Mouse (Mus musculus): ENCODE measurements around the gene Tbx10. TPM values are rescaled to one million over a fixed set of nuclear protein-coding genes. Genes with fewer than 3 reads are reported as not detected.

Gene Tbx10
- not detected in 2 replicates for polyA plus RNA-seq (2015; fragmentation: Nextera tagmentation; extraction: Ambion mirVana)

DNA sequence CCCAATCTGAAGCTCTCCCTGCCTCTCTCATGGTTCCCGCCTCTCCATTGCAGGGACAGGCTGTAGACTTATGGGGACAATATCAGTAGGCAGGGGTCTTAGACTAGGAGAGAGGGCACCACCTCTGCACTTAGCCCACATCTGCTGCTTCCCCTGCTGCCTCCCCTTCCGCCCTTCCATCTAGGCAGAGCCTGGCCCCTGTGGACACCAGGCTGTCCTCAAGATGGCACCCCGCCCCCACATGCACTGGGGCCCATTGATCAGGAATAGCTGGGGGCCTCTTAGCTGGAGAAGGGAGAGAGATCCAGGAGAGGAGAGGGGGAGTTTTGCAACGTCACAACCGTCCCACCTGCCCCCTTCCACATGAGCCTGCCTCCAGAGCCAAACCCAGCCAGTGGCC is at the start of gene Tbx10:
Gene Tbx10, plus strand, starts transcription at position 337 of the 400 bp plus-strand sequence.

DNA sequence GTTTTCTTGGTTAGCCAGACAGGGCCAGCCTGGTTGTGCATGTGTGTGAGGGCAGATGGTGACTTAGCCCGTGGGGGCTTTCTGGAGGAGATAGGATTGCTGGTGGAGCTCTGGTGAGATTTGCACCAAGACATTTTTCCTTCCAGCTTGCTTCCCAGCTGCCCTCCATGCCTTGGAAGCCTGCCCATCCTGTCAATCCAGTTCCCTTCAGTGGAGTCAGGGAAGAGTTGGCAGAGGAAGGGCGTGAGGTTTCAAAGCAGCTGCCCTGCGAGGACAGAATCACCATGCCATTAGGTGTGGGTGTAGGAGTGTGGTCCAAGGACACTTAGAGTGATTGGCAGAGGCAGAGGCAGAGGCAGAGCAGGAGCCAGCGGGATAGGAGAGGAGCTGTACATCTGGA is 34.1 kb upstream of the Tbx10 start, which contains the start of gene Aldh3b3:
Gene Aldh3b3, plus strand, starts transcription at position 176 of the 400 bp plus-strand sequence.

DNA sequence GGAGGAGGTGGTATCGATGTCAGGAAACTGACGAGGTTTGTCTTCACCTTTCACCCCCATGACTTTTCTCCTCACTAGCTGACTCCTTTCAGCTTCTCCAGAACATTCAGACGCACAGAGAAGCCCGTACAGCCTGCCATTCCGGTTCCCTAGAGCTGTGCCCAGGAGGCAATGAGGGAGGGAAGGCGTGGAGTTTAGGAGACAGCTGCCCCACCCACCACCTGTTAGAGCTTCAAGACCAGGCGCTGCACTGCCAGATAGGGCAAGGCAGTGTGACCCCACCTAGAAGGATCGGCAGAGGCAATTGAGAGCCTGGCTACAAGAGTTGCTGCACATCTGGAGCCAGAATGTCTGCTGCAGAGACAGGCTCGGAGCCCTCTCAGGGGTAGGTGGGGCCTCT is 20.3 kb upstream of the Tbx10 start, which contains the start of gene Aldh3b2:
Gene Aldh3b2, plus strand, starts transcription at position 100 of the 400 bp plus-strand sequence.

DNA sequence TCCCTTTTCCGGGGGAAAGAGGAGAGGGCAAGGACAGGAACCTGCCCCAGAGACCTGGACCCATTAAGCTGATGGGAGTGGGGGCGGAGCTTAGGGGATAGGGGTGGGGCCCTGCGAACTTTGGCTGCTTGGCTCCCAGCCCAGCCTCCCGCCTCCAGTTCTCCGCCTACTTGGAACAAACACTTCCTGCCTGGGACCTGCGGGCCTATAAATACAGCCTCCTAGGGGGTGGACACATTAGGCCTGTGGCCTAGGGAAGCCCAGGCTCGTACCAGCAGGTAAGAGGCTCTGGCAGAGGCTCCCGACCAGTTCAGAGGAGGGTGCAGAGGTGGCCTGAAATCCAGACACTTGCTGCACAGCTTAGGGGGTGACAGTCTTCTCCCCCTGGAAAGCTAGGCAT is 6.2 kb upstream of the Tbx10 start, which contains the start of gene Acy3:
Gene Acy3, plus strand, starts transcription at position 237 of the 400 bp plus-strand sequence.

DNA sequence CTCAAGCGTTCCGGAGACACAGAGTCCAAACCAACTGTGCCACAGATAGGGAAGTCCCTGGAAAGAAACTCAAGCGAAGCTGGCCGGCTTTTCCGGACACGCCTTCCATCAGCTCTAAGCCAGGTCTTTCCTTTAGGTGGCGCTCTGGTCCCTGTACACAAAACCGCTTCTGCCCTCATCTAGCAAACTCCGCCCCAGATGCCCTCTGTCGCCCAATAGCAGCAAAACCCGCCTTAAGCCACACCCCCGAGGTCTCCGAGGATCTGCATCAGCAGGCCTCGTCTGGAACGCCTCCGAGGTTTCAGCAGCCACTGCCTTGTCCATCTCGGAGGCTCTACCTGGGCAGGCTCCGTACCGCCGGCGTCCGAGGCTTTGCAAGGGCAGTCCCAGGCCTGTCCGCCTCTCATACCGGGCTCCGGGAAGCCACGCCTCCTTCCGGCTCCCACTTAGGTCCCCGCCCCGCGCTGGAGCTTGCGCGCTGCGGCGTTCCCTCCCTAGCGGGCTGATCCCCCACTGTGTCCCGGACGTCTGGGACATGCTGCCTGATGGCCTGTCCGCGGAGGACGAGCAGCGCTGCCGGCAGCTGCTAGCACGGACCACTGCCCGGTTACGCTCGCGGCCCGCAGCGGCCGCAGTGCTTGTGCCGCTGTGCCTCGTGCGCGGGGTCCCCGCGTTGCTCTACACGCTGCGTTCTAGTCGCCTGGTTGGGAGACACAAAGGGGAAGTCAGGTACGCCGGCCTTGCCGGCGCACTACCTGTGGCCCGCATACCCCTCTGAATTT is 7.8 kb downstream of the Tbx10 start, which contains the start of the genes Nudt8 and Gm49405:
Gene Nudt8, plus strand, starts transcription at position 462 of the 782 bp plus-strand sequence.
Gene Gm49405, plus strand, starts transcription at position 508 of the 782 bp plus-strand sequence.

DNA sequence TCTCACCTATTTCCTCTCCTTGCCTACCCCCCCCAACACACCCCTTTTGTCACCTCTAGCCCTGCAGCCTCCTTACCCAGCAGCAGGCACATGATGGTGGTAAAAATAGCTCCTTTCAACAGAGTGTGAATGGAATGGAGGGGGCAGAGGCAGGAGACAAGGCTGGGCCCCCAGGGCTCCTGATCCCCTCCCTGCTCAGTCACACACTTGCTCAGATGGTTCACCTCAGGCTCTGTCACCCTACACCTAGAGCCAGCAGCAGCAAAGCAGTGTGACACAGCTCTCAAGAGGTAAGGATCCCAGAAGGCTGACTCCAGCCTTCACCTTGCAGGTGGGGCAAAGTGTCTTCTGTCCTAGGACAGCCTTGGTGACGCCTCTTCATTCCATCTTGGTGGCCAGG is 10.6 kb downstream of the Tbx10 start, which contains the start of gene Doc2g:
Gene Doc2g, plus strand, starts transcription at position 202 of the 400 bp plus-strand sequence.

DNA sequence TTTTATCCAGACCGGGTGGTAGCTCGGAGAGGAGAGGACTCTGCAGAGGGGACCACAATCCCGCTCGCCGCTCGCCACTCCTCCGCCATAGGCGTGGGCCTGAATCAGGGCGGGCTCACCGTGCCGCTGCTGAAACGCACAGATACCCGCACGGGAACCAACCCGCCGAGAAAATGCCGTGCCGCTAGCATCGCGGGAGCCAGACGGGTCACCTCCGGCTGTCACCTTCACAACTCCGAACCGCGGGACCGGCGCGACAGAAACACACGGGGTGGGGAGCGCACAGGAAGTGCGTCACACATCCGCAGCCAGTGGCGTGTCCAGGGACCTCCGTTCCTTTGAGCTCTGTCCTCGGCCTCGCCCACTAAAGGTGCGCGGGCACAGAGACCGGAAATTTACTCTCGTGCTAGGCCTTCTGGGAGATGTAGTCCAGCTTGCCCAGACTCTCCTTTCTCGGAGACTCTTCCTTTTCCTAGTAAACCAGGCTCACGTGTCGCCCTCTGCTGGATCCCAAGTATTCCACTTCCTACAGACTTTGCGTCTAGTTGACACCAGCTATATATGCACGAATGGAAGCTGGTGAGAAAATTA is 20.0 kb downstream of the Tbx10 start, which contains the start of gene Ndufv1:
Gene Ndufv1, minus strand, starts transcription at position 375 of the 591 bp plus-strand sequence.

DNA sequence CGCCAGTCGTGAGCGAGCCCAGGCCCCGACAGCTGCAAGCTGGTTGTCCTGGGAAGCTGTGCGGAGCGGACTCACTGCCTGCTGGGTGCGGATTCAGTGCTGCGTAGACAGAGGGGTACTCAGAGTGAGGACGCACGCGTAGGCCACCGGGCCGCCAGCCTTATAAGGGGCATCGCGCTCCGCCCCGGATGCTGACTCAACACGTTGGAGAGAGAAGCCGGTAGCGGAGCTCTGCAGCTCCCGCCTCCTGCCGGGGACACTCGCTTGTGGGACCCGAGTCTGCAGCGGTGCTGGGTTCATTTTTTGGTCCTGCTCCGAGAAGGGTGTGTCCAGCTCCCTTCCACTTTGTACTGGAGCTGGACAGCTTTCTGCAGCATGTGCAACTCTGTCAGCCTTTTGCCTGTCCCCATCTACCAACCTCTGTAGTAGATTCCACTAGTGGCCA is 45.3 kb downstream of the Tbx10 start, which contains the start of gene Gstp1:
Gene Gstp1, minus strand, starts transcription at position 198 of the 445 bp plus-strand sequence.

DNA sequence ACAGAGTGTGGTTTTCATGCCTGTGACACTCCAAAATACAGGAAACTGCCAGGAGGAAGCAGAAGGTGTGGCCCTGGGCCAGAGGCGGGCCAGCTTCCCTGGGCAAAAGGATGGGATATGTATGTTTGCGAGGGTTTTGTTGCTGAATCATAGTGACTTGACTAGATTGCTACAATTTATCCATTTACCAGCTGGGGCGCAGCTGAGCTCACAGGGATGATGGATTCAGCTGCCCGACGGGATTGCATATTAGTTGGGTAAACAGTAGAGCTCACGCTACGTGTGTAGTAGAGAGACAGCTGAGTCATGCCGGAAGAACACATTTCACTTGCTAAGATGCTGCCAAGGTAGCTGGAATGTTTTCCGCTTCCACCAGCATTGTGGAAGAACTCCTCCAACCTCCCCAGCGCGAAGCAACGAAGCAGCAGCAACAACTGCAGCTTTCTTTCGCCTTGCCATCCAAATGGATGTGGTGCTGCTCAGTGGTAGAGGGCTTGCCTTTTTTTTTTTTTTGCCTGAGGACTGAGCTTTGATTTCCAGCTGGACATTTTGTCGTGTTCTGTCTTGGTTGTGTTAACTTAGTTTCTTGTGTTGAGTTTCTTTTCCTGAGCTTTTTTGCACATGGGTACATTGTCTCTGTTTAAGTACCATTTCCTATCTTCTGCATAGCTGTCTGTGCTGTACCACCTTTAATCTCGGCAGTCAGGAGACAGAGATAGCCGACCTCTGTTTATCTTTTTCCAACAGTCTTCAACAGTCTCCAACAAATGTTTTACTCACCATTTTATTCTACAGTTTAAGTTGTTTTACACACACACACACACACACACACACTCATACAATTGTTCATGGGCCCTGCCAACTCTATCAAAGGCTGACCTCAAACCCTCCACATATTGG is 53.7 kb downstream of the Tbx10 start, which contains the start of gene Gstp2:
Gene Gstp2, minus strand, starts transcription at position 58 of the 900 bp plus-strand sequence.

Other genes starting within 250 kb of the Tbx10 start
- gene Kmt5b, start 225.3 kb upstream of the Tbx10 start, polyA plus RNA-seq (2015; fragmentation: Nextera tagmentation; extraction: Ambion mirVana), result 15.8 and 22.3 TPM in 2 replicates
- 22.5 and 45.6 TPM in 2 replicates for gene Chka, start 141.0 kb upstream of the Tbx10 start, polyA plus RNA-seq (2015; fragmentation: Nextera tagmentation; extraction: Ambion mirVana)
- gene Tcirg1, start 85.6 kb upstream of the Tbx10 start, polyA plus RNA-seq (2015; fragmentation: Nextera tagmentation; extraction: Ambion mirVana), result 25.1 and 40.7 TPM in 2 replicates
- gene Ndufs8, start 80.0 kb upstream of the Tbx10 start, polyA plus RNA-seq (2015; fragmentation: Nextera tagmentation; extraction: Ambion mirVana), result 485 and 531 TPM in 2 replicates
- 81.3 and 172 TPM in 2 replicates for gene Aldh3b1, start 62.9 kb upstream of the Tbx10 start, polyA plus RNA-seq (2015; fragmentation: Nextera tagmentation; extraction: Ambion mirVana)
- 35.9 and 57.3 TPM in 2 replicates for gene Unc93b1, start 57.6 kb upstream of the Tbx10 start, polyA plus RNA-seq (2015; fragmentation: Nextera tagmentation; extraction: Ambion mirVana)
- 0.09 TPM in 1 of 2 replicates, not detected in the other for gene Aldh3b3, start 34.1 kb upstream of the Tbx10 start, polyA plus RNA-seq (2015; fragmentation: Nextera tagmentation; extraction: Ambion mirVana)
- gene Aldh3b2, start 20.4 kb upstream of the Tbx10 start, polyA plus RNA-seq (2015; fragmentation: Nextera tagmentation; extraction: Ambion mirVana), result 0.28 and 0.51 TPM in 2 replicates
- gene Acy3, start 6.2 kb upstream of the Tbx10 start, polyA plus RNA-seq (2015; fragmentation: Nextera tagmentation; extraction: Ambion mirVana), result 19.0 and 38.9 TPM in 2 replicates
- 47.5 and 51.7 TPM in 2 replicates for gene Nudt8, start 7.8 kb downstream of the Tbx10 start, polyA plus RNA-seq (2015; fragmentation: Nextera tagmentation; extraction: Ambion mirVana)
- 0.63 and 1.1 TPM in 2 replicates for gene Gm49405, start 7.9 kb downstream of the Tbx10 start, polyA plus RNA-seq (2015; fragmentation: Nextera tagmentation; extraction: Ambion mirVana)
- gene Doc2g, start 10.6 kb downstream of the Tbx10 start, polyA plus RNA-seq (2015; fragmentation: Nextera tagmentation; extraction: Ambion mirVana), result 1.3 and 1.9 TPM in 2 replicates
- 157 and 202 TPM in 2 replicates for gene Ndufv1, start 20.1 kb downstream of the Tbx10 start, polyA plus RNA-seq (2015; fragmentation: Nextera tagmentation; extraction: Ambion mirVana)
- gene Gstp1, start 45.2 kb downstream of the Tbx10 start, polyA plus RNA-seq (2015; fragmentation: Nextera tagmentation; extraction: Ambion mirVana), result 407 and 489 TPM in 2 replicates
- gene Gstp2, start 53.3 kb downstream of the Tbx10 start, polyA plus RNA-seq (2015; fragmentation: Nextera tagmentation; extraction: Ambion mirVana), result 6.0 and 9.7 TPM in 2 replicates
- gene Gstp3, start 66.8 kb downstream of the Tbx10 start, polyA plus RNA-seq (2015; fragmentation: Nextera tagmentation; extraction: Ambion mirVana), result 3.0 and 3.5 TPM in 2 replicates
- not detected in 2 replicates for gene Cabp2, start 88.8 kb downstream of the Tbx10 start, polyA plus RNA-seq (2015; fragmentation: Nextera tagmentation; extraction: Ambion mirVana)
- 66.6 and 102 TPM in 2 replicates for gene Cdk2ap2, start 104.4 kb downstream of the Tbx10 start, polyA plus RNA-seq (2015; fragmentation: Nextera tagmentation; extraction: Ambion mirVana)
- gene Pitpnm1, start 107.2 kb downstream of the Tbx10 start, polyA plus RNA-seq (2015; fragmentation: Nextera tagmentation; extraction: Ambion mirVana), result 12.9 and 14.0 TPM in 2 replicates
- gene Aip, start 133.1 kb downstream of the Tbx10 start, polyA plus RNA-seq (2015; fragmentation: Nextera tagmentation; extraction: Ambion mirVana), result 78.0 and 102 TPM in 2 replicates
- not detected in 2 replicates for gene Gpr152, start 147.0 kb downstream of the Tbx10 start, polyA plus RNA-seq (2015; fragmentation: Nextera tagmentation; extraction: Ambion mirVana)
- gene Cabp4, start 151.3 kb downstream of the Tbx10 start, polyA plus RNA-seq (2015; fragmentation: Nextera tagmentation; extraction: Ambion mirVana), result 0.03 and 0.06 TPM in 2 replicates
- 169 and 210 TPM in 2 replicates for gene Coro1b, start 155.9 kb downstream of the Tbx10 start, polyA plus RNA-seq (2015; fragmentation: Nextera tagmentation; extraction: Ambion mirVana)
- gene Ptprcap, start 160.9 kb downstream of the Tbx10 start, polyA plus RNA-seq (2015; fragmentation: Nextera tagmentation; extraction: Ambion mirVana), result 2.5 and 4.9 TPM in 2 replicates
- gene Rps6kb2, start 170.6 kb downstream of the Tbx10 start, polyA plus RNA-seq (2015; fragmentation: Nextera tagmentation; extraction: Ambion mirVana), result 30.3 and 45.3 TPM in 2 replicates
- gene Carns1, start 182.7 kb downstream of the Tbx10 start, polyA plus RNA-seq (2015; fragmentation: Nextera tagmentation; extraction: Ambion mirVana), result 3.3 and 4.0 TPM in 2 replicates
- 3.2 and 4.0 TPM in 2 replicates for gene Tbc1d10c, start 198.5 kb downstream of the Tbx10 start, polyA plus RNA-seq (2015; fragmentation: Nextera tagmentation; extraction: Ambion mirVana)
- 713 and 730 TPM in 2 replicates for gene Ppp1ca, start 199.3 kb downstream of the Tbx10 start, polyA plus RNA-seq (2015; fragmentation: Nextera tagmentation; extraction: Ambion mirVana)
- gene Rad9a, start 208.9 kb downstream of the Tbx10 start, polyA plus RNA-seq (2015; fragmentation: Nextera tagmentation; extraction: Ambion mirVana), result 11.1 and 14.0 TPM in 2 replicates
- gene Clcf1, start 221.5 kb downstream of the Tbx10 start, polyA plus RNA-seq (2015; fragmentation: Nextera tagmentation; extraction: Ambion mirVana), result 3.1 and 4.0 TPM in 2 replicates
- gene AC109138.7, start 221.6 kb downstream of the Tbx10 start, polyA plus RNA-seq (2015; fragmentation: Nextera tagmentation; extraction: Ambion mirVana), result not detected in 2 replicates
- gene Pold4, start 239.1 kb downstream of the Tbx10 start, polyA plus RNA-seq (2015; fragmentation: Nextera tagmentation; extraction: Ambion mirVana), result 63.7 and 66.1 TPM in 2 replicates